Mouse (Mus musculus): ENCODE results near the gene Jak3. TPM values are rescaled to one million over a fixed set of nuclear protein-coding genes. Genes with fewer than 3 reads are reported as not detected.
A peak's percentile ranks its signal among the peaks of the same experiment; 100 is the strongest.

Jak3 gene
- polyA plus RNA-seq, 1 experiment from 2014 or later = 1.6 TPM

DNA sequence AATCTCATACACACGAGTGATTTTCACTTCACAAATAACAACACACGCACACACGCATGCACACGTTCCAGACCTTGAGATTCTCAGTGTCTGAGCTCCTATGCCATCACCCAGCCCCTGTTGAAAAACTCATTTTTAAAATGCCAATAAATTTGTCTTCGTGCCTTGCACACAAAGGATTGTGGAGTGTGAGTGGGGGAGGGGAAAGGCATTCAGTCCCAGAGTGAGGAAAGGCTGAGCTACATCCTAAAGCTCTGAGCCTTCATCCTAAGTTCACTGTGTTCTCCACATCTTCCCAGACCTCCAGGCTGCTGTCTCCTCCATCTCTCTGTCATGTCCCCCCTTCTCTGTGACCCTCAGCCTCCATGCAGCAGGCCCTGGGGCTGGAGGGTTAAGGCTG is 8.8 kb upstream of the Jak3 start:
- peaks cover 60% of the 10 kb centered on the region for H3K4me1 ChIP-seq
- H3K27ac ChIP-seq = peak overlapping the region; percentile 63
- H3K36me3 ChIP-seq (ENCODE audit: poor library complexity, severe bottlenecking) = peaks cover 8% of the 10 kb centered on the region
- ATAC-seq = no peak
- peak overlapping the region; percentile 37 for H3K9ac ChIP-seq
- H3K4me3 ChIP-seq = no peak overlapping the region
- WGBS = 47% methylated on average over 5 of the region's 5 CpGs
- H3K4me2 ChIP-seq = peak overlapping the region; percentile 32
- H3K27me3 ChIP-seq = peaks cover 36% of the 10 kb centered on the region
- H3K9me3 ChIP-seq (replicated peaks) = no peaks in the 10 kb centered on the region

GRCm38 (mm10) chr8:71668220-71668975 is 7.7 kb upstream of the Jak3 start:
- WGBS = 6% methylated on average over 21 of the region's 21 CpGs

DNA sequence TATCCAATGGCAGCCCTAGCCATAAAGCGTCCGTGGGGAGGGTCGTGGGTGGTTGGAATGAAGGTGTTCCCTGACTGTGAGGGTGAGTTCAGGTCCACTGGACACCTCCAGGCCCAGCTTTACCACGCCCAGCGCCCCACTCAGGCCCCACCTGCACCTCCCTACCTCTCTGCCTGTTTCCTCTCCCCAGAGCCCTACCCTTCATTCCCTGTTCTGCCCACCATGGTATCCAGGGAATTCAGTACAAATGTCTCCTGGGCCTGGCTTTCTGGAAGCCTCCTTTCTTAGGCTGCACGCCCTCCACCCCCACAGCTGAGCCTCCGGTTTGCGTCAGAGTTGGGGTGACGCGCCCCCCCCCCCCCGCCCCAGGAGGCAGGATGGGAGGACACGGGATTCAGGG is 5.9 kb upstream of the Jak3 start:
- WGBS = 8% methylated on average over 12 of the region's 12 CpGs
- no peaks in the 10 kb centered on the region for H3K9me3 ChIP-seq (replicated peaks)
- peak overlapping the region; percentile 63 for H3K27ac ChIP-seq
- H3K4me3 ChIP-seq = peak overlapping the region; percentile 85
- peak overlapping the region; percentile 59 for H3K9ac ChIP-seq
- H3K27me3 ChIP-seq = peaks cover 32% of the 10 kb centered on the region
- ATAC-seq = peak; percentile 22; the same call in 1 of the 2 replicates
- no peaks in the 10 kb centered on the region for H3K36me3 ChIP-seq (ENCODE audit: poor library complexity, severe bottlenecking)
- peaks cover 56% of the 10 kb centered on the region for H3K4me1 ChIP-seq
- peak overlapping the region; percentile 97 for H3K4me2 ChIP-seq

More at GRCm38 (mm10) chr8:71668220-71668975, 7.7 kb upstream of the Jak3 start:
- no peak overlapping the region for H3K4me3 ChIP-seq
- no peak overlapping the region for H3K27ac ChIP-seq
- peak overlapping the region; percentile 39 for H3K9ac ChIP-seq
- peak overlapping the region; percentile 21; the same call in 1 of the 2 replicates for H3K4me2 ChIP-seq
- H3K9me3 ChIP-seq (replicated peaks) = no peaks in the 10 kb centered on the region
- peaks cover 8% of the 10 kb centered on the region; the same call in 1 of the 2 replicates for H3K36me3 ChIP-seq (ENCODE audit: poor library complexity, severe bottlenecking)
- peaks cover 60% of the 10 kb centered on the region for H3K4me1 ChIP-seq
- H3K27me3 ChIP-seq = peaks cover 25% of the 10 kb centered on the region
- ATAC-seq = no peak

DNA sequence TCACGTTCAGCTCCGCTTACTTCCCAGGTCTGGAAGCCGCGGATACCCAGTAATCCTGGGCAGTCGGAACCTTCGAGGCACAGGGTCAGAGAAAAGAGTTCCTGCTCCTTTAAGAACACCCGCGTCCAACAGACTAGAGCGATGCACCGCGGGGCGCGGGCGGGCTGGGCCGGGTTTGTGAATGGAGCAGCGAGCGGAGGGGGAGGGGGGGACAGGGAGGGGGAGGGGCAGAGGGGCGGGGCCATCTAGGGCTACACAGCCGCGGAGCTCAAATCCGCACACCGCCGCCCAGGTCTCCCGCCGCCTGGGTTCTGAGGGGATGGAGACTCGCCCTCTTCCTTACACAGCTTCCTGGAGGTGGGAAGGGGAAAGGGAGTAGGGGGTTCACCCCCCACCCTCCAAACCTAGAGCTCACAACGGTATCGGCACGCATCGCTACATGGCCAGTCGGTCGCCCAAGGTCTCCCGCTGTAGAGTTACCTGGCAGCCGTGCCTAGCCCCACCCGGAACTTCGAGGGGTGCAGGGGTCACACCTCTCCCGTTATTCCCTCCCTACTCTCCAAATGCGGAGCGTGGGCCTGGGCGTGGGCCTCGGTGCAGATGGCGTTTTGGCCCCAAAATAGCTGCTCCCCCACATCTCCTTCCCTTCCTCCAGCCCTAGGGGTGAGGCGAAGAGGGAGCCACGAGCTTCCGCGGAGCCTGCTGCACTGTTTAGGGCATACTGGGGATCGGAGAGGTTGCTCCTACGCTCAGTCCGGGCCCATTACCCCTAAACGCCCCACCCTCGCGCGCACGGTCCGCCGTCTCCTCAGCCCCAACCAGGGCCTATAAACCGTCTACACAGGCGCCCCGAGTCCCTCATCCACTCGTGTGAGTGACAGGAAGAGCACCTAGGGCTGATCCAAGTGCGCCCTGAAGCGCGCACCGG is 5.2 kb upstream of the Jak3 start:
- Histone ChIP-seq H3K9me3 (replicated peaks) (no peaks in the 10 kb centered on the region), H3K4me1 (peaks cover 53% of the 10 kb centered on the region), H3K27ac (peak overlapping the region; percentile 88), H3K27me3 (peaks cover 37% of the 10 kb centered on the region), H3K9ac (peak overlapping the region; percentile 77), H3K36me3 (ENCODE audit: poor library complexity, severe bottlenecking) (no peaks in the 10 kb centered on the region), H3K4me2 (peak overlapping the region; percentile 97), H3K4me3 (peak overlapping the region; percentile 85)
- under 1% methylated on average over 62 of the region's 64 CpGs for WGBS
- peak; percentile 72 for ATAC-seq

- peak; percentile 77 for ATAC-seq
- WGBS = under 1% methylated on average over 42 of the region's 42 CpGs
- Histone ChIP-seq H3K9ac (peak within 1 kb of the TSS; percentile 77), H3K27me3 (peaks cover 37% of the 10 kb centered on the region), H3K27ac (peak within 1 kb of the TSS; percentile 88), H3K4me3 (peak within 1 kb of the TSS; percentile 85), H3K9me3 (replicated peaks) (no peaks in the 10 kb centered on the region), H3K4me1 (peaks cover 54% of the 10 kb centered on the region), H3K36me3 (ENCODE audit: poor library complexity, severe bottlenecking) (no peaks in the 10 kb centered on the region), H3K4me2 (peak within 1 kb of the TSS; percentile 97)
These were observed 4.5 kb upstream of the Jak3 start, which contains the start of gene Unc13a for GRCm38 (mm10) chr8:71671549-71671965. Gene Unc13a (minus strand): TSS chr8:71671757.

GRCm38 (mm10) chr8:71672168-71672735 is 3.8 kb upstream of the Jak3 start:
- Histone ChIP-seq H3K9me3 (replicated peaks) (no peaks in the 10 kb centered on the region), H3K27me3 (peaks cover 44% of the 10 kb centered on the region), H3K36me3 (ENCODE audit: poor library complexity, severe bottlenecking) (no peaks in the 10 kb centered on the region), H3K9ac (peak overlapping the region; percentile 77), H3K4me1 (peaks cover 47% of the 10 kb centered on the region), H3K4me3 (peak overlapping the region; percentile 85), H3K4me2 (peak overlapping the region; percentile 97), H3K27ac (peak overlapping the region; percentile 88)
- ATAC-seq = no peak
- 64% methylated on average over 6 of the region's 6 CpGs for WGBS

GRCm38 (mm10) chr8:71674071-71674470 is 2.0 kb upstream of the Jak3 start:
- no peak for ATAC-seq
- Histone ChIP-seq H3K9ac (no peak overlapping the region), H3K27ac (no peak overlapping the region), H3K9me3 (replicated peaks) (no peaks in the 10 kb centered on the region), H3K36me3 (ENCODE audit: poor library complexity, severe bottlenecking) (no peaks in the 10 kb centered on the region), H3K4me3 (no peak overlapping the region), H3K4me1 (peaks cover 31% of the 10 kb centered on the region), H3K4me2 (no peak overlapping the region), H3K27me3 (peaks cover 51% of the 10 kb centered on the region)
- WGBS = 76% methylated on average over 2 of the region's 2 CpGs

DNA sequence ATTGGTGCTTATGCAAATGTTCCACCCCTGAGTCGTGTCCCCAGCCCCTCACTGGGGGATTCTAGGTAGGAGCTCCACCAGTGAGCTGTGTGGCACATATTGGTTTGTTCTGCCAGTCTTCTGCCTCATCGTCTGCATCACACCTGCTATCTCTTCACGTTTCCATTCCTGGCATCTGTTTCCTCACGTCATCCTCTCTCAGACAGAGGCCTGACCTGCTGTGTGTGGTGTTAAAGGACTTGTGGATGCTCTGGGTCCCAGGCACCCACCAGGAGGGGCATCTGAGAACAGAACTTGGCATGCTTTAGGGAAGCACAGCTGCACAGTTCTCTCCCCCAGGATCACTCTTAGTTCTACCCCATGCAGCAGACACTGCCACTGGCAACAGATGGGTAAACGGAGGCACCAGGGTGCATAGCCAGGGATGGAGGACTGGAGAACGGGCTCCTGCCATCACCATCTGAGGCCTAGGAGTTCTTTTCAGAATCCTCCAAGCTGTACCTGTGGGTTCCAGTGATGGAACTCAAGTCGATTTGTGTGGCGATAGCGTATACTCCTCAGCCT is 558 bp upstream of the Jak3 start:
- Histone ChIP-seq H3K4me3 (peak overlapping the region; percentile 66), H3K9me3 (replicated peaks) (no peaks in the 10 kb centered on the region), H3K9ac (peak overlapping the region; percentile 80), H3K4me2 (peak overlapping the region; percentile 83), H3K27ac (no peak overlapping the region), H3K36me3 (ENCODE audit: poor library complexity, severe bottlenecking) (no peaks in the 10 kb centered on the region), H3K27me3 (peaks cover 57% of the 10 kb centered on the region), H3K4me1 (peaks cover 20% of the 10 kb centered on the region; the same call in 1 of the 2 replicates)
- 29% methylated on average over 9 of the region's 9 CpGs for WGBS
- ATAC-seq = no peak

- Histone ChIP-seq H3K27me3 (peaks cover 70% of the 10 kb centered on the region), H3K27ac (no peak overlapping the region), H3K4me1 (peaks cover 13% of the 10 kb centered on the region; the same call in 1 of the 2 replicates), H3K9ac (no peak overlapping the region), H3K4me3 (peak overlapping the region; percentile 66), H3K9me3 (replicated peaks) (no peaks in the 10 kb centered on the region), H3K4me2 (peak overlapping the region; percentile 83), H3K36me3 (ENCODE audit: poor library complexity, severe bottlenecking) (no peaks in the 10 kb centered on the region)
- ATAC-seq = no peak
- 51% methylated on average over 9 of the region's 9 CpGs for WGBS
These were observed 707 bp downstream of the Jak3 start for GRCm38 (mm10) chr8:71676803-71677202.

GRCm38 (mm10) chr8:71677555-71677954 is 1.5 kb downstream of the Jak3 start:
- no peak overlapping the region for H3K4me2 ChIP-seq
- H3K4me1 ChIP-seq = 0 out of 2 replicates have a peak, but pooled peaks cover 8% of the 10 kb centered on the region
- no peaks in the 10 kb centered on the region for H3K36me3 ChIP-seq (ENCODE audit: poor library complexity, severe bottlenecking)
- ATAC-seq = no peak
- no peak overlapping the region for H3K27ac ChIP-seq
- H3K9me3 ChIP-seq (replicated peaks) = no peaks in the 10 kb centered on the region
- H3K27me3 ChIP-seq = peaks cover 78% of the 10 kb centered on the region
- H3K9ac ChIP-seq = no peak overlapping the region
- no peak overlapping the region for H3K4me3 ChIP-seq

- H3K27ac ChIP-seq = no peak overlapping the region
- no peak overlapping the region for H3K4me2 ChIP-seq
- ATAC-seq = no peak
- H3K9ac ChIP-seq = no peak overlapping the region
- H3K4me1 ChIP-seq = 0 out of 2 replicates have a peak, but pooled peaks cover 8% of the 10 kb centered on the region
- no peak overlapping the region for H3K4me3 ChIP-seq
- H3K27me3 ChIP-seq = peaks cover 84% of the 10 kb centered on the region
- 53% methylated on average over 4 of the region's 4 CpGs for WGBS
- no peaks in the 10 kb centered on the region for H3K9me3 ChIP-seq (replicated peaks)
- no peaks in the 10 kb centered on the region for H3K36me3 ChIP-seq (ENCODE audit: poor library complexity, severe bottlenecking)
These were observed 2.1 kb downstream of the Jak3 start for GRCm38 (mm10) chr8:71678216-71678615.

All from forebrain, embryonic 13.5 days (tissue).